Mouse (Mus musculus): Measurements from ENCODE around the gene Bola1. TPM values are rescaled to one million over a fixed set of nuclear protein-coding genes. Genes with fewer than 3 reads are reported as not detected.
"Not testable (repeated sequence)": the region's sequence is repeated elsewhere in the genome, so short reads cannot be mapped to it uniquely, and the experiment has no call there.

Gene Bola1
- polyA plus RNA-seq, 1 experiment from 2014 or later = 56.1 TPM

DNA sequence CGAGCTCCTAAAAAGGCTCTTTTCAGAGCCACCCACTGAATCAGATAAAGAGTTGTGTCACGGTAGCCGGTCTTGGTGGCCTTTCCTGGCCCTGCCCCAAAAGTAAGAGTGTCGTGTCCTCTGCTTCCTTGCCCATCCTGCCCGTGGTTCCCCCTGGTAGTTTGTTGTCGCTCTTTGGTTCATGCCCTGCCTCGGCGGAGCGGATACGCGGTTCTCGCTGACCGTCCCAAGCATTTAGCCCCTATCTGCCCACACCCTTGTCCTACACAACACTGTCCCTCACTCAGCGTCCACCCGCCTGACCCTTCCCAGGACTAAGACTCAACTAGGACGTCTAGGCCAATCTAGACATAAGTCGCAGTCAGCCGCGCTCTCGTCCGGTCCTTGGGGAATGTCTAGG lies 26.5 kb upstream of the Bola1 start:
- Histone ChIP-seq H3K4me2 (ENCODE audit: low read length) (peak overlapping the region; percentile 35; the same call in 1 of the 2 replicates), H3K27ac (replicated peaks in 1 of 2; ENCODE audit: control insufficient read depth in 1 of 2, insufficient read depth in 1 of 2, low read depth in 2 of 2, low read length in 2 of 2) (peak overlapping the region; percentile 65 to 85; a peak in 2 of 4 replicates), H3K4me3 (ENCODE audit: control insufficient read depth in 1 of 2, insufficient read depth in 1 of 2, low read depth in 1 of 2, low read length in 2 of 2) (peak overlapping the region; percentile 28 to 49), H3K9ac (ENCODE audit: low read length) (peak overlapping the region; percentile 67; the same call in 1 of the 2 replicates), H3K4me1 (ENCODE audit: control insufficient read depth in 2 of 2, insufficient read depth in 2 of 2, low read length in 2 of 2) (peaks cover 6 to 36% of the 10 kb centered on the region in 2 experiments)
- 0% methylated on average over 10 of the region's 21 CpGs for WGBS
- not testable (repeated sequence) for H3K27me3 ChIP-seq (ENCODE audit: control insufficient read depth, insufficient read depth, low read length); H3K36me3 ChIP-seq (ENCODE audit: control insufficient read depth, insufficient read depth, low read length); ATAC-seq (ENCODE audit: insufficient number of reproducible peaks, insufficient read depth, low FRiP score, low read depth); H3K9me3 ChIP-seq (ENCODE audit: control insufficient read depth, low read length)

DNA sequence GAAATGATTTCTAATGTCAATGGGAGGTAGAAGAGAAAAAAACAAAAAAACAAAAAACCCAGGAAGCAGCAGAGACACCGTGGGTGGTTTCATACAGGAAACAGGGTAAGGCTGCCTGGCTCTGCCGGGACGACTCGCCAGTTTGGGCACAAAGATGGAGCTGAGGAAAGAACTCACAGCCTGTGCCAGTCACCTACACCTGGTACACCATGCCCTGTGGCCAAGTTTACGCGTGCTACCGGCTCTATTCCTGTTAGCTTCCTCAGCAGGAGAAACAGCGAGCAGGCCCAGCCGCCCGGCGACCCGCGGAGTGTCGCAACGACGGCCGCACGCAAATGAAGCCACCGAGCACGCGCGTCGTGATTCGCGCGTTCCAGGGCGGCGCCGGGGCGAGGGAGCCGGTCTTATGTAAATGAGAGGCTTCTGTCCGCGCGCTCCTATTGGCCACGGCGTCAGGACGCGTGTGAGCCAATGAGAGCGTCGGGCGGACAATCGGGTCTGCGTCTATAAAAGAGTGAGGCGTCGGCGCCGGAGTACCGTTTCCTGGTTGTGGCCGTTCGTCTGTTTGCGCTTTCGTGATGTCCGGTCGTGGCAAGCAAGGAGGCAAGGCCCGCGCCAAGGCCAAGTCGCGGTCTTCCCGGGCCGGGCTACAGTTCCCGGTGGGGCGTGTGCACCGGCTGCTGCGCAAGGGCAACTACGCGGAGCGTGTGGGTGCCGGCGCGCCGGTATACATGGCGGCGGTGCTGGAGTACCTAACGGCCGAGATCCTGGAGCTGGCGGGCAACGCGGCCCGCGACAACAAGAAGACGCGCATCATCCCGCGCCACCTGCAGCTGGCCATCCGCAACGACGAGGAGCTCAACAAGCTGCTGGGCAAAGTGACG lies 25.7 kb upstream of the Bola1 start, which contains the start of gene Hist2h2aa1:
Hist2h2aa1 (plus strand) TSS at position 495 of the 884 bp plus-strand sequence.
- H3K9me3 ChIP-seq (ENCODE audit: control insufficient read depth, low read length); H3K27me3 ChIP-seq (ENCODE audit: control insufficient read depth, insufficient read depth, low read length); H3K36me3 ChIP-seq (ENCODE audit: control insufficient read depth, insufficient read depth, low read length): not testable (repeated sequence)
- H3K27ac ChIP-seq (replicated peaks in 1 of 2; ENCODE audit: control insufficient read depth in 1 of 2, insufficient read depth in 1 of 2, low read depth in 2 of 2, low read length in 2 of 2) = peak within 1 kb of the TSS; percentile 98
- under 1% methylated on average over 27 of the region's 88 CpGs for WGBS
- peak within 1 kb of the TSS; percentile 91 for H3K9ac ChIP-seq (ENCODE audit: low read length)
- peak; percentile 88 for ATAC-seq (ENCODE audit: insufficient number of reproducible peaks, insufficient read depth, low FRiP score, low read depth)
- peak within 1 kb of the TSS; percentile 74 for H3K4me2 ChIP-seq (ENCODE audit: low read length)
- H3K4me3 ChIP-seq (ENCODE audit: control insufficient read depth in 1 of 2, insufficient read depth in 1 of 2, low read depth in 1 of 2, low read length in 2 of 2) = peak within 1 kb of the TSS; percentile 48 to 67
- peaks cover 6 to 39% of the 10 kb centered on the region in 2 experiments for H3K4me1 ChIP-seq (ENCODE audit: control insufficient read depth in 2 of 2, insufficient read depth in 2 of 2, low read length in 2 of 2)

DNA sequence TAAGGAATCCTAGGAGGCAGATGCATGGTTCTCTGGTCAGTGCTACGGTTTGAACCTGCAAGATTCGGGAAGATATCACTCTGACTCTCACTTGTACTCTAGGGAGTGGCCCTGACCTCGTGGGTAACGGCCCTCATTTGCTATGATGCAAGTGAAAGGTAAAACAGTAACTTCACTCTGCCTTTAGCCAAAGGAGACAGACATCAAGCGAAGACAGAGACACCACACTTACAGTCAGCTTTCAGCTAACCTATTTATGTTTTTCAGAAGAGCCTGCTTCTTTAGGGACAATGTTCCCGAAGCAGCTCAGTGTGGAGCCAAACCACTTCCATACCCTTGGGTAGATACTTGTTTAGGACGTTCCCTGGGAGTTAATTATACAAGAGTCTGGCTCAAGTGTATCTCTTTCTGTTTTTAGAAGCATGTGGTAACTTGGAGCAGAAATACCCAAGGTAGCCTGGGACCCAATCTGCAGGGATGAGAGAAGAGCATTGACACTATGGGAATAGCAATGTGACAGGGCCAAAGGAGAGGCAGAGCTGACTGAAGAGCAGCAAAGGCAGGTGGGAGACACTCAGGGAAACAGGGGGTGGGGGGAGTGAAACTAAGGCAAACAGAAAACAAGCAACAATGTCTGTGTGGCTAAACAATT lies 24.5 kb upstream of the Bola1 start:
- no peaks in the 10 kb centered on the region for H3K36me3 ChIP-seq (ENCODE audit: control insufficient read depth, insufficient read depth, low read length)
- H3K4me3 ChIP-seq (ENCODE audit: control insufficient read depth in 1 of 2, insufficient read depth in 1 of 2, low read depth in 1 of 2, low read length in 2 of 2) = no peak overlapping the region
- ATAC-seq (ENCODE audit: insufficient number of reproducible peaks, insufficient read depth, low FRiP score, low read depth) = no peak
- peak overlapping the region; percentile 76 to 98 for H3K27ac ChIP-seq (replicated peaks in 1 of 2; ENCODE audit: control insufficient read depth in 1 of 2, insufficient read depth in 1 of 2, low read depth in 2 of 2, low read length in 2 of 2)
- H3K4me1 ChIP-seq (ENCODE audit: control insufficient read depth in 2 of 2, insufficient read depth in 2 of 2, low read length in 2 of 2) = peaks cover 6 to 33% of the 10 kb centered on the region in 2 experiments
- WGBS = 74% methylated on average over 7 of the region's 7 CpGs
- no peaks in the 10 kb centered on the region for H3K9me3 ChIP-seq (ENCODE audit: control insufficient read depth, low read length)
- no peaks in the 10 kb centered on the region for H3K27me3 ChIP-seq (ENCODE audit: control insufficient read depth, insufficient read depth, low read length)
- H3K4me2 ChIP-seq (ENCODE audit: low read length) = peak overlapping the region; percentile 74
- peak overlapping the region; percentile 91 for H3K9ac ChIP-seq (ENCODE audit: low read length)

DNA sequence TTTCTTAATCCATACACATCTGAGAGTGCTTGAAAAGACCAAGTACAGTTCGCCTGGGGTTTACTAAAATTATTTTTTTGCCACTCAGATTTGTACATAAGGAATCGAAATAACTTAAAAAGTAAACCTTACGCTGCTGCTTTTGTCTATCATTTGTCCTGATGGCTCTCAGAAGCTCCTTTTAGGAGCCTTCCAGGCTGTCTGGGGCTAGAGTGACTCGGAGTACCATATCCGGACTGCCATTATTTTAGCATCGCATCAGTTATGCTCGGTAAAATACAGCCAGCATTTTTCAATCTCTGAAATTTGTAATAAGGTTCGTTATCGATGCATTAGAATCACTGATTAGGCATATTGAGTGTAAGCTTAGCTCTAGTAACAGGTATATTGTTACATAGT lies 21.3 kb upstream of the Bola1 start:
- Histone ChIP-seq H3K9me3 (ENCODE audit: control insufficient read depth, low read length) (no peaks in the 10 kb centered on the region), H3K4me2 (ENCODE audit: low read length) (peak overlapping the region; percentile 57), H3K36me3 (ENCODE audit: control insufficient read depth, insufficient read depth, low read length) (no peaks in the 10 kb centered on the region), H3K27me3 (ENCODE audit: control insufficient read depth, insufficient read depth, low read length) (no peaks in the 10 kb centered on the region), H3K4me3 (ENCODE audit: control insufficient read depth in 1 of 2, insufficient read depth in 1 of 2, low read depth in 1 of 2, low read length in 2 of 2) (peak overlapping the region in 1 of 2 experiments; percentile 8; a peak in 2 of 4 replicates), H3K4me1 (ENCODE audit: control insufficient read depth in 2 of 2, insufficient read depth in 2 of 2, low read length in 2 of 2) (peaks cover 10 to 31% of the 10 kb centered on the region in 2 experiments), H3K27ac (replicated peaks in 1 of 2; ENCODE audit: control insufficient read depth in 1 of 2, insufficient read depth in 1 of 2, low read depth in 2 of 2, low read length in 2 of 2) (peak overlapping the region; percentile 67 to 77), H3K9ac (ENCODE audit: low read length) (peak overlapping the region; percentile 65)
- 82% methylated on average over 9 of the region's 9 CpGs for WGBS
- no peak for ATAC-seq (ENCODE audit: insufficient number of reproducible peaks, insufficient read depth, low FRiP score, low read depth)

DNA sequence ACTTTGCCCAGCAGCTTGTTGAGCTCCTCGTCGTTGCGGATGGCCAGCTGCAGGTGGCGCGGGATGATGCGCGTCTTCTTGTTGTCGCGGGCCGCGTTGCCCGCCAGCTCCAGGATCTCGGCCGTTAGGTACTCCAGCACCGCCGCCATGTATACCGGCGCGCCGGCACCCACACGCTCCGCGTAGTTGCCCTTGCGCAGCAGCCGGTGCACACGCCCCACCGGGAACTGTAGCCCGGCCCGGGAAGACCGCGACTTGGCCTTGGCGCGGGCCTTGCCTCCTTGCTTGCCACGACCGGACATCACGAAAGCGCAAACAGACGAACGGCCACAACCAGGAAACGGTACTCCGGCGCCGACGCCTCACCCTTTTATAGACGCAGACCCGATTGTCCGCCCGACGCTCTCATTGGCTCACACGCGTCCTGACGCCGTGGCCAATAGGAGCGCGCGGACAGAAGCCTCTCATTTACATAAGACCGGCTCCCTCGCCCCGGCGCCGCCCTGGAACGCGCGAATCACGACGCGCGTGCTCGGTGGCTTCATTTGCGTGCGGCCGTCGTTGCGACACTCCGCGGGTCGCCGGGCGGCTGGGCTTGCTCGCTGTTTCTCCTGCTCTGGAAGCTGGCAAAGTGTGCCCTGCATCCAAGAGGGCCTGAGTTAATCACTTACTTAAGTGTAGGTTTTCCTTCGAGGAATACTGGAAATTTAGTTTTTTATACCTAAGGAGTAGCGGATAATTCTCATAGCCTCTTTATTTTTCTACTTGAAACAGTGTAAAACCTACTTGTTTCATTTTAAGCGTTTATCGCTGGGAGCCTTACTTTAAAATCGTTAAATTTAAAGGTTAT lies 20.7 kb upstream of the Bola1 start, which contains the start of gene Hist2h2aa2:
Hist2h2aa2 (minus strand) TSS at position 328 of the 850 bp plus-strand sequence.
- peak within 1 kb of the TSS; percentile 57 for H3K4me2 ChIP-seq (ENCODE audit: low read length)
- H3K27ac ChIP-seq (replicated peaks in 1 of 2; ENCODE audit: control insufficient read depth in 1 of 2, insufficient read depth in 1 of 2, low read depth in 2 of 2, low read length in 2 of 2) = peak within 1 kb of the TSS; percentile 77 to 91
- H3K9ac ChIP-seq (ENCODE audit: low read length) = peak within 1 kb of the TSS; percentile 65
- 6% methylated on average over 19 of the region's 85 CpGs for WGBS
- H3K27me3 ChIP-seq (ENCODE audit: control insufficient read depth, insufficient read depth, low read length); H3K9me3 ChIP-seq (ENCODE audit: control insufficient read depth, low read length); H3K36me3 ChIP-seq (ENCODE audit: control insufficient read depth, insufficient read depth, low read length): not testable (repeated sequence)
- peak within 1 kb of the TSS; percentile 29 to 51 for H3K4me3 ChIP-seq (ENCODE audit: control insufficient read depth in 1 of 2, insufficient read depth in 1 of 2, low read depth in 1 of 2, low read length in 2 of 2)
- H3K4me1 ChIP-seq (ENCODE audit: control insufficient read depth in 2 of 2, insufficient read depth in 2 of 2, low read length in 2 of 2) = peaks cover 10 to 31% of the 10 kb centered on the region in 2 experiments
- ATAC-seq (ENCODE audit: insufficient number of reproducible peaks, insufficient read depth, low FRiP score, low read depth) = peak; percentile 82

DNA sequence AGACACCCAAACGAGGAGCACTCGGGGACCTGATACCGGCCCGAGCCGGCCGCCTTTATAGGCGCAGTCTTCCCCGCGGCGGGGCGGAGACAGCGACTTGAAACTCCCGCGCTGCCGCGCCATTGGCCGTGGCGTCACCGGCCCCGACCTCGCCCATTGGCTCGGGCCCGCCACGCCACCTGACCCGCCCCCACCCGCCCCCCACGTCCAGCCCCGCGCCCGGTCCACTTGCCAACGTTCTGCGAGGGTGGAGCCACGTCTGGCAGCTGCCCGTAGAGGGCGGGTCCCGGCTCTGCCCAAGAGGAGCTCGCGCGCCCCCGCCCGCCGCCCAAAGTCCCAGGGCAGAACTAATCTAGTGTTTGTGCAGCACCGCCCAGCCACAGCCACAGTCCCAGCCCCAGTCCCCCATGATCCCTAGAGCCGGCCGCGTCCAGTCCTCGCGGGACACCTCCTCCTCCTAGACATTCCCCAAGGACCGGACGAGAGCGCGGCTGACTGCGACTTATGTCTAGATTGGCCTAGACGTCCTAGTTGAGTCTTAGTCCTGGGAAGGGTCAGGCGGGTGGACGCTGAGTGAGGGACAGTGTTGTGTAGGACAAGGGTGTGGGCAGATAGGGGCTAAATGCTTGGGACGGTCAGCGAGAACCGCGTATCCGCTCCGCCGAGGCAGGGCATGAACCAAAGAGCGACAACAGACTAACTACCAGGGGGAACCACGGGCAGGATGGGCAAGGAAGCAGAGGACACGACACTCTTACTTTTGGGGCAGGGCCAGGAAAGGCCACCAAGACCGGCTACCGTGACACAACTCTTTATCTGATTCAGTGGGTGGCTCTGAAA lies 19.7 kb upstream of the Bola1 start, which contains the start of gene Hist2h3c2:
Hist2h3c2 (minus strand) TSS at position 174 of the 840 bp plus-strand sequence.
- H3K36me3 ChIP-seq (ENCODE audit: control insufficient read depth, insufficient read depth, low read length); H3K27me3 ChIP-seq (ENCODE audit: control insufficient read depth, insufficient read depth, low read length); H3K9me3 ChIP-seq (ENCODE audit: control insufficient read depth, low read length): not testable (repeated sequence)
- Histone ChIP-seq H3K27ac (replicated peaks in 1 of 2; ENCODE audit: control insufficient read depth in 1 of 2, insufficient read depth in 1 of 2, low read depth in 2 of 2, low read length in 2 of 2) (peak within 1 kb of the TSS; percentile 79 to 91), H3K4me2 (ENCODE audit: low read length) (peak within 1 kb of the TSS; percentile 73), H3K9ac (ENCODE audit: low read length) (peak within 1 kb of the TSS; percentile 80), H3K4me1 (ENCODE audit: control insufficient read depth in 2 of 2, insufficient read depth in 2 of 2, low read length in 2 of 2) (peaks cover 8 to 27% of the 10 kb centered on the region in 2 experiments), H3K4me3 (ENCODE audit: control insufficient read depth in 1 of 2, insufficient read depth in 1 of 2, low read depth in 1 of 2, low read length in 2 of 2) (peak within 1 kb of the TSS; percentile 49 to 51)
- ATAC-seq (ENCODE audit: insufficient number of reproducible peaks, insufficient read depth, low FRiP score, low read depth) = peak; percentile 89
- WGBS = under 1% methylated on average over 17 of the region's 68 CpGs
